Mouse (Mus musculus): ENCODE data around the gene Nup214.

GRCm38 (mm10) chr2:32070747-32071146, 96.5 kb downstream of the Nup214 start:
- TF ChIP-seq POLR2A (IDR thresholded peaks at IDR 0.05; ENCODE audit: borderline replicate concordance, insufficient read depth, low read length), result no peak
- no peak for TF ChIP-seq CTCF (IDR thresholded peaks at IDR 0.05; ENCODE audit: borderline replicate concordance, insufficient read depth, low read depth, low read length)
